Mouse (Mus musculus) stomach, embryonic 15.5 days (tissue): ENCODE measurements around the gene Glrp1. TPM values are rescaled to one million over a fixed set of nuclear protein-coding genes. Genes with fewer than 3 reads are reported as not detected.

Experiments
- ATAC-seq: fragments of 200-750 bp; cut with Nextera tagmentation; 2 replicates; pipeline ENCODE4 v1.8.0; 2017; ENCODE audit warnings: low read depth, moderate number of reproducible peaks, moderate TSS enrichment; ENCODE audit not compliant: insufficient read depth, low FRiP score
- H3K27ac ChIP-seq: fragments of 300-500 bp; sonication (generic); 2 replicates; pipeline ENCODE4 v1.5.1; 2015; ENCODE audit warnings: mild to moderate bottlenecking, inconsistent platforms
- H3K27me3 ChIP-seq: fragments of 300-500 bp; sonication (generic); replicated peaks from 2 replicates; pipeline ENCODE4 v1.6.1; 2015; ENCODE audit warnings: inconsistent platforms
- H3K36me3 ChIP-seq: fragments of 300-500 bp; sonication (generic); 2 replicates; pipeline ENCODE4 v1.6.1; 2015; ENCODE audit warnings: inconsistent platforms
- H3K4me1 ChIP-seq: fragments of 300-500 bp; sonication (generic); 2 replicates; pipeline ENCODE4 v1.6.1; 2015; ENCODE audit warnings: inconsistent platforms
- H3K4me2 ChIP-seq: fragments of 300-500 bp; sonication (generic); 2 replicates; pipeline ENCODE4 v1.6.1; 2015; ENCODE audit warnings: mild to moderate bottlenecking, inconsistent platforms
- H3K4me3 ChIP-seq: fragments of 300-500 bp; sonication (generic); replicated peaks from 2 replicates; pipeline ENCODE4 v1.5.1; 2015; ENCODE audit warnings: inconsistent platforms
- H3K9ac ChIP-seq: fragments of 300-500 bp; sonication (generic); 2 replicates; pipeline ENCODE4 v1.6.1; 2015; ENCODE audit warnings: inconsistent platforms
- H3K9me3 ChIP-seq: fragments of 300-500 bp; sonication (generic); 2 replicates; pipeline ENCODE4 v1.6.1; 2016; ENCODE audit warnings: inconsistent platforms
- WGBS: fragments of 180-500 bp; shearing (Covaris S2); methylation state at CpG from one replicate; pipeline ENCODE4 v1.1.7; 2015; 5-methylcytosine and 5-hydroxymethylcytosine counted together
- polyA plus RNA-seq: library from polyadenylated mRNA; unstranded; fragments of >200 nt; fragmentation: Nextera tagmentation; extraction: Ambion mirVana; gene quantifications from 2 replicates; pipeline ENCODE4 v1.2.1, GENCODE M21; 2015

The Glrp1 gene
- polyA plus RNA-seq, 1 experiment from 2014 or later, result not detected

DNA sequence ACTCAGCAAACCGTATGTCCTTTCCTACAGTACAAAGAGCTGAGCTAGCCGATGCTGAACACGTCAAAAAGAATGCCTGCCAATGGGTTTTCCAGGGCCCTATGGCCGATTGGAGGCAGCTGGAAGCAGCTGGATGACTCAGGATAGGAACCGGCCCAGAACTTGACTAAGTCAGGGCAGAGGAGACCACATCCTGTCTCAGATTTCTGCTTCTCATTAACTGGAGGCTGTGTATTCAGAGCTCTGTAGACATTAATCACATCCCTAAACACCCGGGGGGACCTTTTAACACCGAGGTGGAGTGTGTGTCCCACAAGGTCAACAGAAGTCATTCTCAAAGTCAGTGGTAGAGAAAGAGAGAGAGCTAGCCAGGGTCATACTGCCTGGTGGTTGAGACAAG, 35.3 kb downstream of the Glrp1 start:
- H3K4me3 ChIP-seq, result no peak overlapping the region
- no peak overlapping the region for H3K4me2 ChIP-seq
- peak overlapping the region; percentile 72 for H3K27ac ChIP-seq
- H3K9ac ChIP-seq, result no peak overlapping the region
- H3K27me3 ChIP-seq, result no peaks in the 10 kb centered on the region
- WGBS, result 16% methylated on average over 7 of the region's 7 CpGs
- peak; percentile 70 for ATAC-seq
- H3K9me3 ChIP-seq, result no peaks in the 10 kb centered on the region
- peaks cover 24% of the 10 kb centered on the region for H3K4me1 ChIP-seq
- no peaks in the 10 kb centered on the region for H3K36me3 ChIP-seq

DNA sequence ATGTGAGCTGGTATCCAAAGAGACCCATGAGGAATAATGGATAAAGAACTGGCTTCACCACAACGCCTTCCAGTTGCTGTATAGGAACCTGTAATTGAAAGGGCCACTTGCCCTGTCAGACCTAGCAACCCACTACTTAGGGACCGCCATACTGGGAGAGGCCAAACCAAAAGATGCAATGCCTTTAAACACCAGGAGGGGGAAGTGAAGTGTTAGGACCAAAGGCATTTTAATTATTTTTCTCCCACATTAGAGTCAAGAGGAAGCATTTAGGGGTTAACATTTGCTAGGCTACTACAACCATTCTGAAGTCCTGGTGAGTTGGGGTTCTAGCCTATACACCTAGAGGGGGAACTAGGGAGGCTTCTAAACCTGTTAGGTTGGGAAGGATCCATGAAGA, 36.0 kb downstream of the Glrp1 start:
- Histone ChIP-seq H3K27ac (peak overlapping the region; percentile 72), H3K27me3 (no peaks in the 10 kb centered on the region), H3K4me3 (no peak overlapping the region), H3K4me2 (no peak overlapping the region), H3K36me3 (no peaks in the 10 kb centered on the region), H3K4me1 (peaks cover 24% of the 10 kb centered on the region), H3K9ac (no peak overlapping the region), H3K9me3 (no peaks in the 10 kb centered on the region)
- 80% methylated on average over 2 of the region's 2 CpGs for WGBS
- no peak for ATAC-seq

DNA sequence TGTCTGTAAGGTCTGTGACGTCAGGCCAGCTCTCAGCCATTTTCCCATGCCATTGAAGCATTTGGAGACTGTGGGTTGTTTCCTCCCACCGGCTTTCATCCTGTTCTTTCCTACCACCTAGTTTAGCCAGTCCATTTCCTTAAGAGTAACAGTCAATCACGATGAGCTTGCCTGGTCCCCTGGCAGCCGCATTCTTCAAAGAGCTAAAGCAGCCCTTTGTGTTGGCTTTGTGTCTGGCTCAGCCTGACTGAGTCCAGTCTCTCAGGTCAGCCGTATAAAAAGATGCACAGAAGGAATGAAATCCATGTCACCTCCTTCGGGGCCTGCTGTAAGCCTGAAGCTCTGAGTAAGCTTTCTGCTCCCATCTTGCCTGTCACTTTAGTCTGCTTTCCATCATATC, 37.6 kb downstream of the Glrp1 start:
- no peak for ATAC-seq
- Histone ChIP-seq H3K27me3 (no peaks in the 10 kb centered on the region), H3K4me3 (no peak overlapping the region), H3K4me1 (peaks cover 24% of the 10 kb centered on the region), H3K9ac (no peak overlapping the region), H3K27ac (no peak overlapping the region), H3K36me3 (no peaks in the 10 kb centered on the region), H3K9me3 (no peaks in the 10 kb centered on the region), H3K4me2 (no peak overlapping the region)
- WGBS, result 58% methylated on average over 6 of the region's 6 CpGs

DNA sequence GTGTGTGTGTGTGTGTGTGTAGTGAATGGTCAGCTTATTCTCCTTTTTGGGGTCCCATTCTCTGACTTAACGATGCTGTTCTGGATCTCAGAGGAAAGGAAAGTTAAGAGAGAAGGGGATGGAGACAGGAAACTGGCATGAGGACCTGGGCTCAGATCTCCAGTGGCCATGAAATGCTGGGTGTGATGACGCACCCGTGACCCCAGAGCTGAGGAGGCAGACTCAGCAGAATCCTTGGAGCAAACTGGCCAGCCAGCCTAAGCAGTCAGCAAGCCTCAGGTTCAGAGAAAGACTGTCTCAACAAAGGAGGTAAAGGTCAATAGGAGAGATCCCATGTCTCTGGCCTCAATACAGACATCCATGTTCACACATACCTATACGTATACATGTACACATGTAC, 40.1 kb downstream of the Glrp1 start:
- Histone ChIP-seq H3K27me3 (no peaks in the 10 kb centered on the region), H3K4me1 (peaks cover 10% of the 10 kb centered on the region), H3K9ac (no peak overlapping the region), H3K4me2 (no peak overlapping the region), H3K27ac (no peak overlapping the region), H3K9me3 (no peaks in the 10 kb centered on the region), H3K4me3 (no peak overlapping the region), H3K36me3 (no peaks in the 10 kb centered on the region)
- WGBS, result 92% methylated on average over 4 of the region's 4 CpGs
- ATAC-seq, result no peak

DNA sequence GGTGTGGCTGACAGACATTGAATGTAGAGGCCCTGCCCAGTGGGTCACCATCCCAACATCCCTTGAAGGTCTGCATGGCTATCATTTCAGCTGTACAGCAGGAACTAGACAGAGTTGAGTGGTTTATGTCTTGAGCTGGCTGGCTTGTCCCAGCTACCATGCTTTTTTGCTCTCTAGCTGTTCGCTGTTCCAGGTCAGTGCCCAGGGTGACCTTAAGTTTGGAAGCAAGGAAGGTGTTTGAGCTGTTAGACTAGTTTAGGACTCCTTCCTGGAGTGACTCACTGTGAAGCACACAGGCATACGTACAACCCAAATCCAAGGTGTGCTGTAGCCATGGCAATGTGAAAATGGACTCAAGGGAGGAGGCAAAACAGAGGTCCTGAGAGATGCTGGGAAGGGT, 41.5 kb downstream of the Glrp1 start:
- peaks cover 10% of the 10 kb centered on the region; the same call in 1 of the 2 replicates for H3K4me1 ChIP-seq
- H3K9ac ChIP-seq, result no peak overlapping the region
- no peak overlapping the region for H3K27ac ChIP-seq
- H3K36me3 ChIP-seq, result no peaks in the 10 kb centered on the region
- H3K4me3 ChIP-seq, result no peak overlapping the region
- H3K4me2 ChIP-seq, result no peak overlapping the region
- H3K27me3 ChIP-seq, result no peaks in the 10 kb centered on the region
- no peaks in the 10 kb centered on the region for H3K9me3 ChIP-seq
- 85% methylated on average over 2 of the region's 2 CpGs for WGBS
- ATAC-seq, result no peak

DNA sequence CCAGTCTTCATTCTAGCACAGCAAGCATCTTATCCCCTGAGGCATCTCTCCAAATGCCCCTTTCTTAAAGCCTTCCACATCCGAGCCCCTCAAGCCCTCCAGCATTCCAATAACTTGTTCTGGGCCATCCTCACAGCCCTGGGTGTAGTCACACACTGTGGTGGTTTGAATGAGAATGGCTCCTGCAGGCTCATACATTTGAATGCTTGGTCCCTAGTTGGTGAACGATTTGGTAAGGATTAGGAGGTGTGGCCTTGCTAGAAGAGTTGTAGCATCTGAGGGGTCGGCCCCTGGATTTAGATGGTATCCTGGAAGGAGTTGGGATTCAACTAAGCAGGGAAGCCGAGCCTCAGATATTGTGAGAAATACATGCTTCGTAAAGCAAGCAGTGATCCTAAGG, 42.0 kb downstream of the Glrp1 start:
- Histone ChIP-seq H3K9me3 (no peaks in the 10 kb centered on the region), H3K4me2 (no peak overlapping the region), H3K9ac (no peak overlapping the region), H3K27ac (no peak overlapping the region), H3K36me3 (no peaks in the 10 kb centered on the region), H3K4me1 (peaks cover 10% of the 10 kb centered on the region; the same call in 1 of the 2 replicates), H3K4me3 (no peak overlapping the region), H3K27me3 (no peaks in the 10 kb centered on the region)
- no peak for ATAC-seq
- WGBS, result 84% methylated on average over 5 of the region's 5 CpGs

DNA sequence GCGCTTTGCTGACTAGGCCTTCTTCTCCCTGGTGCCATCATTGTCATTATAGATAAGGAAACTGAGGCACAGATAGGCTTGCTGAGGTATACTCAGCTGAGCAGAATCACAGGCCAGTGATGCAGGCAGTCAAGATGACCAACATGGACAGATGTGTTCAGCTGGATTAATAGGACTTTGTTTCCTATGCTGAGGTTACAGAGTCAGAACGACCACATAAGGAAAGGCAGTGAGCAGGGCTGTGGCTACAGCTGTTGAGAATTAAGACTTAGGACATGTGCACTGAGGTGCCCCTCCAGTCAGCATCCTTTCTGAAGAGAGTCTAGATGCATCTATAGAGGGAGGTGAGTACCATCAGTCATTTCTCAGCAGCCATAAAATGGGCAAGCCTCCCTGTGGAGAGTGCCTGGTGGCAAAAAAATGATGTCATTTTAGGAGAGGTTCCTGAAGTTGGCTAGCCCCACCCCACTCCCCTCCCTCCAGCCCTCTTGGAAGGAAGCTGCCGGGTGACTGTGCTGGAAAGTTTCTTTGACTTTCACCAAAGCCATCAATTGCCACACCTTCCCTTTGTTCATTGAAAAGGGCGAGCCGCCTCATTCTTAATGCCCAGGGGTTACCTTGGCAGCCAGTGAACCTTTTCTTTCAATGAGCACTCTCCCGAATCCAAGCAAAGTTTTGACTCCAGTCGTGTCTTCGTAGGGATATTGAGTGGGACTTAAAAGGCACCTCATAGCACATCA, 43.4 kb downstream of the Glrp1 start:
- WGBS, result 63% methylated on average over 8 of the region's 8 CpGs
- Histone ChIP-seq H3K36me3 (no peaks in the 10 kb centered on the region), H3K27ac (0 out of 2 replicates have a peak overlapping the region, but pooled peaks have one; percentile 12), H3K27me3 (no peaks in the 10 kb centered on the region), H3K4me1 (peaks cover 15% of the 10 kb centered on the region), H3K4me2 (no peak overlapping the region), H3K9ac (no peak overlapping the region), H3K9me3 (no peaks in the 10 kb centered on the region), H3K4me3 (no peak overlapping the region)
- no peak for ATAC-seq

DNA sequence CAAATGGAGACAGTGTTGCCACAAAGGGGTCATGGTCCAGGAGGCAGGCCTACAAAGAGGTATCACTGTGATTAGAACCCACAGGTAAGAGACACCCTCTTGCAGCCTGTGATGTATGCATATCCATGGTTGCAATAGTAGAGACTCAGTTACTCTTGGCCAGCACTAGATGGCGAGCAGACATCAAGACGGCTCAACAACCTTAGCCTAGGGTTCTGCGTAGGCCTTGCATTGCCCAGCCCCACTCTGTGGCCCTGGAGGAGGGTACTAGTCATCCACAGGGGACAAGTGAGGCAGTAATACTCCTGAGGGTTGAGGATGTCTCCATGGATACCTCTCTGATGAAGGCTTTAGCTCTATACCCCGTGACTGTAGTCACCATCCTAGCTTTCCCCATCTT, 44.1 kb downstream of the Glrp1 start:
- Histone ChIP-seq H3K27me3 (no peaks in the 10 kb centered on the region), H3K4me2 (no peak overlapping the region), H3K36me3 (no peaks in the 10 kb centered on the region), H3K27ac (no peak overlapping the region), H3K9ac (no peak overlapping the region), H3K9me3 (no peaks in the 10 kb centered on the region), H3K4me1 (peaks cover 15% of the 10 kb centered on the region), H3K4me3 (no peak overlapping the region)
- 0 out of 2 replicates have a peak, but pooled peaks have one; percentile 32 for ATAC-seq
- whole genome bisulfite sequencing, result 72% methylated on average over 4 of the region's 4 CpGs

DNA sequence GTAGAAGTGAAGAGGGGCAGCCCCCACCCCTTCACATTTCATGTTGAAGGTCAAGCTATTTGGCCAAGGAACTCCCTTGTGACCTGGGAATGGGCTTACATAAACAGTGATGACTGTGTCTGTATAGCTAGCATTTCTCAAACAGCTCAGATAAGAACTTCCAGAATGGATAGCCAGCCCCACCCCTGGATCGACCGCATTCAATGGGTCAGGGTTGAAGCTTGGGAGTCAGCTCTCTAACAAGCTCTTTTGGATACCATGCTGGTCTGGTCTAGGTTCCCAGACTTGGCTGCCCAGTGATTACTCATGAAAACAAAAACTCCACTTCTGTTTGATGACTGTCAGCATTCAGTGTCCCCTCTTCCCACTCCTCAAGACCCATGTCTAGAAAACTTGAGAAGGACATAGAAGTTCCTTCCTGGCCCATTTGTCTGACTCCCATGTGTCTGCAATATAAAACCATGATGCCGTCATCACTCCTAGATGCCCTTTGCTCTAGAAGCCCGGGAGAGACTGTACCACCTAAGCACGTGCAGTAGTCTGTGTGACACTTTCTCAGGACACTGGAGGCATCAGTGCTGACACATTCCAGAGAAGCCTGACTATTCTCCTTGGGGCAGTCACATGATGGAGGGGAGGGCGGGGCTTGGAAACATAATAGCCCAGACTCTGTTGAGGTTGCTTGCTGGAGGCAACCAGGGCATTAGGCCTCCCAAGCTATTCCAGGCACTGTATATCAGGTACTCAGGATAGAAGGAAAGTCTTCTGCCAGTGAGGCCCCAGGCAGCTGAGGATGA, 45.6 kb downstream of the Glrp1 start:
- no peak overlapping the region for H3K9ac ChIP-seq
- no peaks in the 10 kb centered on the region for H3K27me3 ChIP-seq
- 64% methylated on average over 6 of the region's 6 CpGs for WGBS
- no peaks in the 10 kb centered on the region for H3K36me3 ChIP-seq
- no peaks in the 10 kb centered on the region for H3K9me3 ChIP-seq
- H3K4me2 ChIP-seq, result no peak overlapping the region
- ATAC-seq, result no peak
- no peak overlapping the region for H3K27ac ChIP-seq
- no peak overlapping the region for H3K4me3 ChIP-seq
- H3K4me1 ChIP-seq, result peaks cover 13% of the 10 kb centered on the region

DNA sequence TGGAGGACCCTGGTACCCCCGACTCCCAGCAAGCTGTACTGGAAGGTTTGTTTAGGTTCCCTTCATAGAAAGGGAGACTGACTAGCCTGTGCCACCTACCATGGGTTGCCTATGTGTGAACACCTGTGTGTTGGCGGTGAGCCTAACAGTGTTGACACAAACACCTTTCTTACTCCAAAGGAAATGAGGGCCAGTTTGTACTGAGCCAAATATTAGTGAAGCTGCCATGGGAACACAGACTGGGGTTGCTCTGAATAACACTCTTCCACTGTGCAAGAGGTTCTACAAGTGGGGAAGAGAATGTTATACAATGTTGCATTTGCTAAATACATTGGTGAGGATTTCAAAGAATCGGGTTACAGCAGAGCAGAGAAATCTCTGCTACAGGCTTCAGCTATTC, 46.6 kb downstream of the Glrp1 start:
- H3K36me3 ChIP-seq, result no peaks in the 10 kb centered on the region
- no peaks in the 10 kb centered on the region for H3K27me3 ChIP-seq
- no peak overlapping the region for H3K9ac ChIP-seq
- WGBS, result 73% methylated on average over 3 of the region's 3 CpGs
- H3K4me3 ChIP-seq, result no peak overlapping the region
- peaks cover 13% of the 10 kb centered on the region for H3K4me1 ChIP-seq
- ATAC-seq, result no peak
- H3K27ac ChIP-seq, result peak overlapping the region; percentile 48; the same call in 1 of the 2 replicates
- no peak overlapping the region for H3K4me2 ChIP-seq
- H3K9me3 ChIP-seq, result no peaks in the 10 kb centered on the region

DNA sequence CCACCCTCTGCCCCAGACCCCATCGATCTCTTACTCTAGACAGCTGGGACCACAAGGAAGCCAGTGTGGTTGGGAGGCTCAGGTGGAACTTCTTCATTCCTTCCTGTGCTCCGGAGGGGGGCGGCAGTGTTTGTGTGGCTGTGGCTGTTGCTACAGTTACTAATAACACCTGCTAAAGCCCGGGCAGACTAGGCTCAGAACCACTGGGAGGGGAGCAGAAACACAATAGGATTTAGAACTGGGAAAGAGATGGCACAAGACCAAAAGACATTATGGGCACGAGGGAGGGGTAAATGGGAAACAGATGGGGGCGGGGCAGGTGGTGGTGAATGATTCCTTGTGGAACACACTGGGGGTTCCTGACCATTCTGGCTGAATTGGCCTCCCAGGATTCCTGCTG, 47.4 kb downstream of the Glrp1 start:
- peak overlapping the region; percentile 48 for H3K27ac ChIP-seq
- no peaks in the 10 kb centered on the region for H3K9me3 ChIP-seq
- peaks cover 13% of the 10 kb centered on the region for H3K4me1 ChIP-seq
- H3K4me3 ChIP-seq, result no peak overlapping the region
- H3K4me2 ChIP-seq, result no peak overlapping the region
- H3K9ac ChIP-seq, result no peak overlapping the region
- no peak for ATAC-seq
- no peaks in the 10 kb centered on the region for H3K27me3 ChIP-seq
- 39% methylated on average over 6 of the region's 6 CpGs for WGBS
- H3K36me3 ChIP-seq, result no peaks in the 10 kb centered on the region

DNA sequence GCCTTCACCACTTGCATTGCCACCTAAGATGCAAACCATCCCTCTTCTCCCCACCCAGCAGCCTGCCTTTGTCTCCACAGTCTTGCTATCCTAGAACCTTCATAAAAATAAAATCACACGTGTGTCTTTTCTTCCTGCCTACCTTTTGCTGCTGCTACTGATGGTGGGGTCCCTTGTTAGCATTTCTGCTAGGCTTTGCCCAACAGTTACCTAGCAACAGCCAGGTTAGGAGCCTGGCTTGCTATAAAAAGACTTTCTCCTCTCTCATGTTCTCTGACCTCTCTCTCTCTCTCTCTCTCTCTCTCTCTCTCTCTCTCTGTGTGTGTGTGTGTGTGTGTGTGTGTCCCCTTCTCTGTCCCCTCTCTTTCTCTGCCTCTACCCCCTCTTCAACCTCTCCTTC, 48.8 kb downstream of the Glrp1 start:
- WGBS, result 13% methylated on average over 1 of the region's 1 CpGs
- Histone ChIP-seq H3K4me2 (no peak overlapping the region), H3K4me1 (peaks cover 13% of the 10 kb centered on the region), H3K4me3 (no peak overlapping the region), H3K27me3 (no peaks in the 10 kb centered on the region), H3K27ac (no peak overlapping the region), H3K36me3 (no peaks in the 10 kb centered on the region), H3K9me3 (no peaks in the 10 kb centered on the region), H3K9ac (no peak overlapping the region)
- ATAC-seq, result no peak
